Mouse (Mus musculus): Measurements from ENCODE around the gene Grb2. TPM values are rescaled to one million over a fixed set of nuclear protein-coding genes. Genes with fewer than 3 reads are reported as not detected.

Grb2 gene
- polyA plus RNA-seq, 1 experiment: 81.7 TPM

- Histone ChIP-seq H3K36me3 (ENCODE audit: control insufficient read depth, insufficient read depth, low read length) (no peaks in the 10 kb centered on the region), H3K4me1 (replicated peaks; ENCODE audit: control insufficient read depth, insufficient read depth, low read length) (peaks cover 22% of the 10 kb centered on the region), H3K4me3 (ENCODE audit: control insufficient read depth, insufficient read depth, low read length) (no peak overlapping the region), H3K27ac (ENCODE audit: control insufficient read depth, insufficient read depth, low read length) (no peak overlapping the region), H3K27me3 (ENCODE audit: control insufficient read depth, insufficient read depth, low read length) (no peaks in the 10 kb centered on the region)
- WGBS: 92% methylated on average over 2 of the region's 2 CpGs
- no peak for DNase-seq
- TF ChIP-seq CTCF (IDR thresholded peaks at IDR 0.05; ENCODE audit: borderline replicate concordance, control insufficient read depth, extremely low read depth, insufficient read depth, low read length, poor library complexity) (no peak), POLR2A (IDR thresholded peaks at IDR 0.05; ENCODE audit: control insufficient read depth, extremely low read depth, insufficient read depth, low read length, poor library complexity) (no peak)
Observed at GRCm38 (mm10) chr11:115703466-115703865, 4.9 kb downstream of the Grb2 start.

- H3K36me3 ChIP-seq (ENCODE audit: control insufficient read depth, insufficient read depth, low read length): peaks cover 14% of the 10 kb centered on the region
- TF ChIP-seq CTCF (IDR thresholded peaks at IDR 0.05; ENCODE audit: borderline replicate concordance, control insufficient read depth, extremely low read depth, insufficient read depth, low read length, poor library complexity) (no peak), POLR2A (IDR thresholded peaks at IDR 0.05; ENCODE audit: control insufficient read depth, extremely low read depth, insufficient read depth, low read length, poor library complexity) (no peak)
- peaks cover 16% of the 10 kb centered on the region for H3K4me1 ChIP-seq (replicated peaks; ENCODE audit: control insufficient read depth, insufficient read depth, low read length)
- peak; percentile 85 for DNase-seq
- H3K4me3 ChIP-seq (ENCODE audit: control insufficient read depth, insufficient read depth, low read length): peak overlapping the region; percentile 42
- peak overlapping the region; percentile 5; the same call in 1 of the 2 replicates for H3K27ac ChIP-seq (ENCODE audit: control insufficient read depth, insufficient read depth, low read length)
- no peaks in the 10 kb centered on the region for H3K27me3 ChIP-seq (ENCODE audit: control insufficient read depth, insufficient read depth, low read length)
- WGBS: 3% methylated on average over 17 of the region's 17 CpGs
Observed at GRCm38 (mm10) chr11:115698986-115699728, 9.2 kb downstream of the Grb2 start.

GRCm38 (mm10) chr11:115697722-115698121 is 10.7 kb downstream of the Grb2 start:
- 92% methylated on average over 3 of the region's 3 CpGs for WGBS
- TF ChIP-seq CTCF (IDR thresholded peaks at IDR 0.05; ENCODE audit: borderline replicate concordance, control insufficient read depth, extremely low read depth, insufficient read depth, low read length, poor library complexity) (no peak), POLR2A (IDR thresholded peaks at IDR 0.05; ENCODE audit: control insufficient read depth, extremely low read depth, insufficient read depth, low read length, poor library complexity) (no peak)
- Histone ChIP-seq H3K36me3 (ENCODE audit: control insufficient read depth, insufficient read depth, low read length) (peaks cover 14% of the 10 kb centered on the region), H3K27me3 (ENCODE audit: control insufficient read depth, insufficient read depth, low read length) (no peaks in the 10 kb centered on the region), H3K27ac (ENCODE audit: control insufficient read depth, insufficient read depth, low read length) (no peak overlapping the region), H3K4me3 (ENCODE audit: control insufficient read depth, insufficient read depth, low read length) (no peak overlapping the region), H3K4me1 (replicated peaks; ENCODE audit: control insufficient read depth, insufficient read depth, low read length) (peaks cover 18% of the 10 kb centered on the region)
- no peak for DNase-seq

- peaks cover 14% of the 10 kb centered on the region for H3K36me3 ChIP-seq (ENCODE audit: control insufficient read depth, insufficient read depth, low read length)
- H3K27ac ChIP-seq (ENCODE audit: control insufficient read depth, insufficient read depth, low read length): no peak overlapping the region
- TF ChIP-seq POLR2A (IDR thresholded peaks at IDR 0.05; ENCODE audit: control insufficient read depth, extremely low read depth, insufficient read depth, low read length, poor library complexity): no peak
- TF ChIP-seq CTCF (IDR thresholded peaks at IDR 0.05; ENCODE audit: borderline replicate concordance, control insufficient read depth, extremely low read depth, insufficient read depth, low read length, poor library complexity): no peak
- no peak overlapping the region for H3K4me3 ChIP-seq (ENCODE audit: control insufficient read depth, insufficient read depth, low read length)
- H3K27me3 ChIP-seq (ENCODE audit: control insufficient read depth, insufficient read depth, low read length): no peaks in the 10 kb centered on the region
- DNase-seq: no peak
- peaks cover 18% of the 10 kb centered on the region for H3K4me1 ChIP-seq (replicated peaks; ENCODE audit: control insufficient read depth, insufficient read depth, low read length)
- 95% methylated on average over 2 of the region's 2 CpGs for WGBS
Observed at GRCm38 (mm10) chr11:115697091-115697490, 11.3 kb downstream of the Grb2 start.

GRCm38 (mm10) chr11:115696471-115696870 is 11.9 kb downstream of the Grb2 start:
- TF ChIP-seq CTCF (IDR thresholded peaks at IDR 0.05; ENCODE audit: borderline replicate concordance, control insufficient read depth, extremely low read depth, insufficient read depth, low read length, poor library complexity): no peak
- TF ChIP-seq POLR2A (IDR thresholded peaks at IDR 0.05; ENCODE audit: control insufficient read depth, extremely low read depth, insufficient read depth, low read length, poor library complexity): no peak
- H3K27me3 ChIP-seq (ENCODE audit: control insufficient read depth, insufficient read depth, low read length): no peaks in the 10 kb centered on the region
- WGBS: 87% methylated on average over 4 of the region's 4 CpGs
- no peak overlapping the region for H3K27ac ChIP-seq (ENCODE audit: control insufficient read depth, insufficient read depth, low read length)
- H3K4me1 ChIP-seq (replicated peaks; ENCODE audit: control insufficient read depth, insufficient read depth, low read length): peaks cover 18% of the 10 kb centered on the region
- H3K36me3 ChIP-seq (ENCODE audit: control insufficient read depth, insufficient read depth, low read length): peaks cover 14% of the 10 kb centered on the region
- no peak for DNase-seq
- H3K4me3 ChIP-seq (ENCODE audit: control insufficient read depth, insufficient read depth, low read length): no peak overlapping the region

GRCm38 (mm10) chr11:115693979-115694578 is 14.3 kb downstream of the Grb2 start:
- DNase-seq: no peak
- no peak for TF ChIP-seq POLR2A (IDR thresholded peaks at IDR 0.05; ENCODE audit: control insufficient read depth, extremely low read depth, insufficient read depth, low read length, poor library complexity)
- Histone ChIP-seq H3K27ac (ENCODE audit: control insufficient read depth, insufficient read depth, low read length) (no peak overlapping the region), H3K4me3 (ENCODE audit: control insufficient read depth, insufficient read depth, low read length) (no peak overlapping the region), H3K4me1 (replicated peaks; ENCODE audit: control insufficient read depth, insufficient read depth, low read length) (peaks cover 10% of the 10 kb centered on the region), H3K36me3 (ENCODE audit: control insufficient read depth, insufficient read depth, low read length) (peaks cover 16% of the 10 kb centered on the region), H3K27me3 (ENCODE audit: control insufficient read depth, insufficient read depth, low read length) (no peaks in the 10 kb centered on the region)
- 83% methylated on average over 12 of the region's 12 CpGs for WGBS
